Mouse (Mus musculus): ENCODE measurements around the gene Rps28. TPM values are rescaled to one million over a fixed set of nuclear protein-coding genes. Genes with fewer than 3 reads are reported as not detected.
A peak's percentile ranks its signal among the peaks of the same experiment; 100 is the strongest.

Rps28 gene
- total RNA-seq, 2 experiments from 2014 or later = 1,097 to 1,179 TPM

DNA sequence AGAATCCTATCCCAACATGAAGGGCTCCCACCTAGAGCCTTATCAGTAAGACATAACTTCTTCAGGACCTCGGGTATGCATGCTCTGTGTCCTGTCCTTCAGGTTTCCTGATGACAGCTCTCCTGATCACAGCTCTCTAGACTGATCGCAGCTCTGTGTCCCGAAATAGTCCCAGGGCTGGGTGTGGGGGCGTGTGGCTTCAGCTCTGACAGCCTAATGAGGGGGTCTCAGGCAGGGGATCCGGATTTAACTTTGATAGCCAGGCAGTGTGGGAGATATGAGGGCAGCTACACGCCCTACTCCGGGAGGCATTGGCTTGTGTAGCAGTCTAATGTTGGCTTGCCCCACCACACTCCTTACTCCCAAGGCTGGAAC lies 13.2 kb downstream of the Rps28 start:
- peak; percentile 33 for DNase-seq

DNA sequence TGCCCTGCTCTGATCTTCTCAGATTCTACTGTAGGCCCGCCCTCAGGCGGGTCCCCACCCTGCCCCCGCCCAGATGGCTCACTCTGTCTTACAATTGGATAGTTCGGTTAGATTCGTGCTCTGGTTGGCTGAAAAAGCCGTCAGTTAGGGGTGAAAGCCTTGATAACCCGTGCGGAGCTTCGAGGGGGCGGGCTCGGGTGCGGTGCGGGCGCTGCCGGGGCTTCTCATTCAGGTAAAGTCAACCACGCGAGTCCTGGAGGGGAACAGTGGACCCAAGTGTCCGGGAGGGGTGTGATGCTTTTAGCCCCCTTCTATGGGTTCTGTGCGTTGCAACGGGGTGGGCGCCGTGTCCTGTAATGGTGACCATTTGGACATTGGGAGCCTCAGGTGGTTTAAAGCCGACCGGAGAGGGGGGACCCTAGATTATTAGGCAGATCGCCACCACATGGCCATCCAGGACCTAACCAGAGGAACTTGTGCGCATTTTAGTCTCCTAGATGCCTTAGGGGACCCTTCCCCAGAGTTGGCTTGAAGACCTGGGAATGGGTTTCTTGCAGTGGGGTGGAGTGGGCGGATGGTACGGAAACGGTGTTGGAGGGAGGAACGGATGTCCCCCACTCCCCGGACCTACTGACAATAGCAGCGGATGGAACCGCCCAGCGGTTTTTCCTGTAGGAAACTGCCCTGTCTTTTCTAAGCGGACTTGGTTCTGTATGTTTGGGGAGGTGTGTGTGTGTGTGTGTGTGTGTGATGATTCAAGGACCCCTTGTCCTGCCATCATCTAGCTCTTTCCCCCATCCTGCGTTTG lies 13.8 kb downstream of the Rps28 start, which contains the start of gene Kank3:
Gene Kank3, plus strand, starts transcription at position 186 of the 808 bp plus-strand sequence.
- DNase-seq = peak; percentile 98

DNA sequence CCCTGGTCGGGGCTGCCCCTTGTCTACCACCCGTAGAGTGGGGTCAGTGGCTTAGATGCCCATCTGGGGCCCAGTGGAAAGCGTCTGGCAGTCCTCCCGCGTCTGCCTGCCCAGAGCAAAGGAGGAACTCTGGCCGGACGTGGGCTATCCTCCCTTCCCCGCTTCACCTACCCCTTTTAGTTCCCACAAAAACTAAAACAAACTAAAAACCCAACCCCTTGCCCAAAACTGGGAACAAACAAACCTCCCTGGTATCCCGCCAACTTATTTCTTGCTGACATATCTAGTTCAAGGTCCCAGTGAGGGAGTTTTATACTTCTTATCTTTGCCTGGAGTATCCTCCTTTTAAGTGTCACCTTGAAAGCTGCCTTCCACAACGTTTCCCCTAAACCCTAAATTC lies 16.2 kb downstream of the Rps28 start:
- DNase-seq = no peak

DNA sequence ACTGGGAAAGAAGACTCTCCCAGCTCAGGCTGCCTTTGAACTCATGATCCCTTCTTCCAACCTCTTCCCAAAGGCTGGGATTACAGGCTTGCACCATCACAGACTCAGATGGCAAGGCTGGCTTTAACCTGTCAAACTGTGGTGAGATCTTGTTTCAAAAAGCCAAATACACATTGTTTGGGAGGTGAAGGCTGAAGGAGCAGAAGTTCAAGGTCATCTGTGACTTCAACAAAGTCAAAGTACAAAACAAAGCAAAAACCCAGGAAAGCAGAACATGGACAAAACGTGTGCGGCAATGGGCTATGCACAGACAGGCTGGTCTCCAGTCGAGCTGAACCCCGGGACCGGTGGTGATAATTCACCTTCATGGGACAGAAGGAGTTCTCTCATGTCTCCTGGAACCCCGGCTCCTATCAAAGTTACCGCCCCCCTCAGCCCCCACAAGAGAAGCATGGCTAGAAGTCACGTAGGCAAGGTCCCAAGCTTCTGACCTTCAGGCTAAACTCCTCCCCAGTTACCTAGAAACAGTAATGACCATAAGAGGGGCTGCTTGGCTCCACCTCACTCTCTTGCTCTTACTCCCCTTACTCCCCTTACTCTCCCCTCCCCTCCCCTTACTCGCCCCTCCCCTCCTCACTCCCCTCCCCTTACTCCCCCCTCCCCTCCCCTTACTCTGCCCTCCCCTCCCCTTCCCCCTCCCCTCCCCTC lies 17.0 kb downstream of the Rps28 start:
- DNase-seq = no peak

DNA sequence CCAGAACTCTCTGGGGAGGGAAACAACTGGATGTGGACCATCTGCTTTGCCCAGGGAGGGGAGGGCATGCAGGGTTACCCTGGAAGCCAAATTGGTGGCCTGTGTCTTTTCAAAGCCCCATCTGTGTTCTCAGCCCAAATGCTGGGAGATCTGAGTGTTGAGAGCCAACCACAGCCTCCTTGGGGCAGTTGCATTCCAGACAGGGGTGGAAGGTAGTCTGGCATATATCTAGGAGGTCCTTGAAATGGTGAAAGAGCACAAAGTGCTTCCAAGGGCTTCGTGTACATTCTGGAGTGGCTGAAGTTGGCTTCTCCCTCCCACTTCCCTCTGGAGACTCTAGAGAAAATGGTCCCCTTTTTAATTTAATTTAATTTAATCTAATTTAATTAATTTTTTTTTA lies 19.6 kb downstream of the Rps28 start:
- DNase-seq = no peak

DNA sequence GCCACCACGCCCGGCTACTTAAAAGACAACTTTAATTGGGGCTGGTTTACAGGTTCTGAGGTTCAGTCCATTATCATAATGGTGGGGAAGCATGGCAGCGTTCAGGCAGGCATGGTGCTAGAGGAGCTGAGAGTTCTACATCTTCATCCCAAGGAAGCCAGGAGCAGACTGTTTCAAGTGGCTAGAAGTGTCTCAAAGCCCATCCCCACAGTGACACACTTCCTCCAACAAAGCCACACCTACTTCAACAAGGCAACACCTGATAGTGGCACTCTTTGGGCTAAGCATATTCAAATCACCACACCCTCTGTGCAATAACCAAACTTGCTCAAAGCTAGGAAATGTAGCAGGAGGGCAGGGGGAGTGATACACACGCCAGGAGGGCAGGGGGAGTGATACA lies 20.2 kb downstream of the Rps28 start:
- no peak for DNase-seq

DNA sequence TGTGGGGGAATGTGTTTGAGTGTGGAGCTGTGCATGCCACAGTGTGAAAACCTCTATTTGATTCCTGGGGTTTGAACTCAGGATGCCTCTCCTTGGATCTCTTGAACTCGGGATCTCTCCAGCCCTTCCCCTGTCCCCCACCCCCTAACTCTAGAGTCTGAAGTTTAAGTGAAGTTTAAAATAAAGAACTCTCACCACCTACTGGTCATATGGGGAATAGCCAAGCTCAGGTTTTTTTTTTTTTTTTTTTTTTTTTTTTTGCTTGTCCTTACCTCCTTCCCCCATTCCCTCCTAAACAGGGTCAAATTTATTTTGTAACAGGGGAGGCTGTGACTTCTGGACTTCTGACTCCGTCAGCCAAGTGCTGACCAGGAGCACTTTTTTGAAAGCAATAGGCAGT lies 22.1 kb downstream of the Rps28 start:
- no peak for DNase-seq

DNA sequence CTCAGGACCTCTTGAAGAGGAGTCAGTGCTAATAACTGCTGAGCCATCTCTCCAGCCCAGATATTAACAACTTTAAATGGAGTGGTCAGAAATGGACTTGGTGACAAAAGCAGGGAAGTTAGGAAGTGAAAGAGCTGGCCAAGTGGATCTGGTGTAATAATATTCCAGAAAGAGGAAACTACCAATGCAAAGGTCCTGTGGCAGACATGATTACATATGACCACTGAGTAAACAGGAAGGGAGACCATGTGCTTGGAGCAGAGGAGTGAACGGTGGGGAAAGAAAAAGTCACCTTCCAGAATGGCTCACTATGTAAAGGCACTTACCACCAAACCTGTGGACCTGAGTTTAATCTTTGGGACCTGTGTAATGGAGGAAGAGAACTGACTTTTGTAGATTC lies 25.1 kb downstream of the Rps28 start:
- no peak for DNase-seq

DNA sequence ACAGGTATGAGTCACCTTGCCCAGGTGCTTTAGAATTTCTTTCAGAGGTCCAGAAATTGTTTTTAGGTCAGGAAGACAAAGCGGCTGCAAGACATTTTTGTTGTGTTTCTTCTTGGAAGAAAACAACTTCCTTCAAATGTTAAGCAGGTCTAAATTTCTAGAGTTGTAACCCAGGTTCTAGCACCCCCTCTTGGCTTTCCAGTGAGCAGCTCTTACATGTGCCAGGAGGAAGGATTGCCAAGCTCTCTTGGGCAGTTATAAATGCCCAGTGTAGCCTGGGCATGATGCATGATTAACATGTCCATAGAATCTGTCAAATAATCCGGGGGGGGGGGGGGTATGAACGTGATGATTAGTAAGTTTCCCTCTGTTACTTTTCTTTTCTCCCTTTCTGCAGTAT lies 26.1 kb downstream of the Rps28 start:
- DNase-seq = peak; percentile 50

DNA sequence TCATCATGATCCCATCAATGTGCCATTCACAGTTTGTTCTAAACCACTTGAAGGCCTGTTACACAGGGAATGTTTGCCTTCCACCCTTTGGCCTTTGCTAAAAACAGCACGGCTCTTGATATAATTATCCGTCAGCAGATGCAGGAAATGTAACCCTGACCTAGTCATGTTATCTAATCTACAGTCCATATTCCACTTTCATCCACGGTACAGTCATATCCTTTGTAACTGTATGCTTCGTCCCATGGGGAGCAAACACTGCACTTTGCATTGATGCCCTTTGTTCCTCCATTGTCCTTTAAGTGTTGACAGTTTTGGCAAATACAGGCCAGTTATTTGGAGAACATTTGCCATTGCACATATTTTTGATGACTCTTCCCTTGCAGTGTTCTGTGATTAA lies 35.6 kb downstream of the Rps28 start:
- no peak for DNase-seq

DNA sequence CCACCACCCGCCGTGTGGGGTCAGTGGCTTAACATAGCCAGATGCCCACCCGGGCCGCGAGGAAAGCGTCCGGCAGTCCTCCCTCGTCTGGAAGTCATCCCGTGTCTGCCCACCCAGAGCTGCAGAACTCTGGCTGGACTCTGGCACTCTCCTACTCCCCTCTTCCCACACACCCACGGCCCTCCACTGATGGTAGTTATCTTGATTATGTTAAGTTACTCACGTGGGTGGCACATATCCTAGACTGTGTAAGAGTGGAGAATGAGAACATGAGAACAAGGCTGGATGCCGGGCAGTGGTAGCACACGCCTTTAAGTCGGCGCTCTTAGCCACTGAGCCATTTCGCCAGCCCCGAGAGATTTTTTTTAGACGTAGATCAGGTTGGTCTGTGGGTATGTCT lies 38.0 kb downstream of the Rps28 start:
- DNase-seq = no peak

DNA sequence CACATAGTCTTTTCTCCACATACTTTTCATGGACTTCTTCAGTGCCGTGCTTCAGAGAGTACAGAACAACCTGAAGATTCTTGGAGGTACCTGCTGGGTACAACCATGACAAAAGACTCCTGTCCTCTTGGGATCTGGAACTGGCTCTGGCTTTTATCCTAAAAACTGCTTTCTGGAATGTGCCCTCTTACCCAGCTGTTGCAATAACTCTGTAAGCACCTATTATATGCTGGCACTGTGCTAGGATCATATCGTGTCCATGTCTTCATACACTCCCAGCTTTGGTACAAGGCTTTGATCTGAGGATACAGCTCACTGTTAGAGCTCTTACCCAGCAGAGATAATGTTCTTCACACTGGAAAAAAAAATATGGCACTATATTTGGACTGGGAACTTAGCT lies 39.4 kb downstream of the Rps28 start:
- no peak for DNase-seq

DNA sequence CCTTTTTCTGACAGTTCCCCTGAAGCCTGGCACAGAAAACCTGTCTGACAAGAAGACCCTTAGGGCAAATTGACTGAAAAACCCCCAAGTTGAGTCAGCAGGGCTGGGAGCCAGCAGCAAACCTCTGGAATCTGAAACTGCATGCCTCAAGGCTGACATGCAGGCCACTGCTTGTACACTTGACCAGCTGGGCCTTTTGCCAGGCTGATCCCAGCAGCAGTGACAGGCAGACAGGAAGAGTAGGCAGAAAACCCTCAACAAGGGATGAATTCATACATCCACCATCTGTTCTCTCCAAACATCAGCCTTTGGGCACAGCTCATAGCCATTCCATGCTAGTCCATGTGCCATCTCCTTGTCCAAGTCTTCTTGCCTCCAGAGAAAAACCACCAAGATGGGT lies 41.0 kb downstream of the Rps28 start:
- DNase-seq = peak; percentile 92

DNA sequence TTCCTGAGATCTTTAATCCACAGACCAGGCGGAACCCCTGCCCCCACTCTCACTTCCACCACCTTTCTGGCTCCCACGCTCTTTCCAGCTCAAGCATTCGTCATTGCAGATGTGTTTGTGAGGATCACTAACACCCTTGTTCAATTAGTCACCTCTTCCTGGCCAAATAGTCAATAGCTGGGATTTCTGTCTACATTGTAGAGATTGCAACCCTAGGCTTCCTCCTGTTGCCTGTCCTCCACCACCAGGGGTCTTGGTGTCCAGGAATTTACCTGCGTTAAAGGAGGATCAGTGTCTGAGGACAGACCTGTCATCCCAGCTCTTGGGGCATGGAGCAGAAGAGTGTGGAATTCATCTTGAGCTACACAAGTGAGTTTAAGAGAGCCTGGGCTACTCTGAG lies 42.3 kb downstream of the Rps28 start:
- peak; percentile 37 for DNase-seq

DNA sequence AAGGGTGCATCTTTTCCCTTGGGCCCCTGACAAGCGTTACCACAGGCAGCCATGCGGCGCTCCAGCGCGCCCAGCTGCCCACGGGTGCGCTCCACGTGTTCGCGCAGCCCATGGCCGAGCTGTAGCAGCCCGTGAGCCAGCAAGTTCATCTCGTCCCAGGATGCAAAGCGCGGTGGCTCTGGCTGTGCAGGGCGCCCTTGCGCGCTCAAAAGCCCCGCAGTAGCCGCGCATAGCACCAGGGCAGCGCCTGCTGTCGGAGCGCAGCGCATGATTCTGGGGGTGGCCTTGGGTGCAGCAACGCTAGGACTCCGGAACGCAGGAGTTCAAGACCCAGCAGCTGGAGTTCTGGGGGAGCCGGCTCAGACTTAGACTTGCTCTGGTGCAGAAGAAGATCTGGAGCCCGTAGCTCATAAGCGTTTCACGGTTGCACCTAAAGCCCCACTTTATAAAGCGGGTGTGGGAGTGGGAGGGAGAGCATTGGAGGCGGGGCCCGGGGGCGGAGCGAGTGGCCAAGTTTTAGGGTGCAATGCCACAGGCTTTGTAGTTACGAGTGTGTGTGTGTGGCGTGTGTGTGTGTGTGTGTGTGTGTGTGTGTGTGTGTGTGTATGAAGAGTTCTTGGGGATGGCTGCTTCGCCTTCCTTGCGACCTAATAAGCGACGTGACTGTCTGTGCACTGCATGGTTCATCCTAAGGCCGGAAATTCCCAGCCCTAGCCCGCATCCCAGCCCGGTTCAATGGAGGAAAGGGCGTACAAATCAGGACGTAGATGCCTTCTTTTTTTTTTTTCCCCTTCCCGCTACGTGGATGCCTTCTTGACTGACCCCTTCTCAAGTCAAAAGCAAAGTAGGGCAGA lies 43.0 kb downstream of the Rps28 start, which contains the start of gene Angptl4:
Gene Angptl4, minus strand, starts transcription at position 707 of the 854 bp plus-strand sequence.
- peak; percentile 83 for DNase-seq

DNA sequence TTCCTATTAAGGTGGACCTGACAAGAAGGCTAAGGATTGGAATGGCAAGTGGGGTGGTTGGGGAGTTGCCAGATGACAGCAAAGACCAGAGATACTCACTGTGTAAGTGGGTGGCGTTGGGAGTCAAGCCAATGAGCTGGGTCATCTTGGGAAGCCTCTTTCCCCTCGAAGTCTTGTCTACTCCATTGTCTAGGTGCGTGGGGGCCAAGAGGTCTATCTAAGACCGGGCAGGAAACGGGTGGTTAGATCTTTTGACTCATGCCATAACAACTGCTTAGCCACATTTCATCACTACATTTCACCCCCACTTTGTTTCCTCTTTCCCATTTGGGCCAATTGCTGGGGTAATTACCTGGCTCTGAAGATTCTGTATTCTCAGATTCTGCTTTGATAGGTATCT lies 43.9 kb downstream of the Rps28 start:
- peak; percentile 81 for DNase-seq

DNA sequence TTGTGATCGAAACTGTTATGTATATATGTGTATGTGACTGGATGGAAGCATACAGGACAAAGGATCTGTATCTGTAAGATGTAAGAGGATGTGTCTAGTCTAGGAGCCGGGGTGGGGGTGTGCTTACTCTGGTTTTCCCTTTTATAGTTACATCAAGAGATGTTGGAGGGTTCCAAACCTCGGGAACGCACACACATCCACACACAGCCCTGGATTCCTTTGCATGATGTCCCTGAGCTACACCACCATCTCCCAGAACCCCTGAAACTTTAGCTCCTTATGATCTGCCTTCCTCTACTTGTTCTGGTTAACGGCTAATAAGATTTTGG lies 44.4 kb downstream of the Rps28 start:
- DNase-seq = no peak

DNA sequence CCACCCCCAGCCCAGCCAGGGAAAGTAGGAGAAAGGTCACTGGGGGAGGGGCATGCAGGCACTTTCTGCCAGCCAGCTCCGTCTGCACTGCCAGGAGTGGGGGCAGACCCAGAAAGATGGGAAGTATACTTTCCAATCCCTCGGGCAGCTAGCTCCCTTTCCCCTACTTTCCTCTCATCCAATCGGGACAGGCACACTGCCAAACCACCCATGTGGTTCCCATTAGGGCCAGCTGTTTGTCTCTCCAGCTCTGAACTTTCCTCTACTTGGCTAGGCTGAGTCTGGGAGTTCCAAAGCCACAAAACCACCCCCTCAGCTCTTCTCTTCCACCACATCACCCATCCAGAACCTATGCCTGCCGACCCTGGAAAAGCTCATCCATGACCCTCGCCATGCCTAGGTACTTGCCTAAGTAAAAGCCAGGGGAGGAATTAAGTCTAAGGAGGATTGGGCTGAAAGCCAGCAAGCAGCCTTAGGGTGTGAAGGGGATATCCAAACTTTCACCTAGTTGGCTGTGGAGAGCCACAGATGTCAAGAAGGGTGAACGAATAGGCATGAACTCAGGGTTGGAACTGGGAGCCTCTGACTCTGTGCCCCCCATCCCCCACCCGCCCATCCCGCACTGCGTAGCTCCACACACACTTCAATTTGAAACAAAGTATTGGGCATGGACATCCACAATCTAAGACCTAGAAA lies 44.9 kb downstream of the Rps28 start:
- peak; percentile 99 for DNase-seq

DNA sequence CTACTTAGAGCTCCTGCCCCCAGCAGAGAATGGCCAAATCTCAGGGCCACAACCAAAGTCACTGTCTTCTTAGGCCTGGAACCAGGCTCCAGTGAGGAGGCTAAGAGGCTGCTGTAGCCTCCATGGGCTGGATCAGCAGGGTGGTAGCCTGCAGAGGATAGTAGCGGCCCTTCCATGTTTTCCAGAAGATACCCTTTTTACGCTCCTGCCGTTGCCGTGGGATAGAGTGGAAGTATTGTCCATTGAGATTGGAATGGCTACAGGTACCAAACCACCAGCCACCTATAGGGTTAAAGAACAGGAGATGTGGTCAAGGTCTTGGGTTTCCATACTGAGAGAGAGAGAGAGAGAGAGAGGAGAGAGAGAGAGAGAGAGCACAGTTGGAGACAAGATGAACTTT lies 49.1 kb downstream of the Rps28 start:
- no peak for DNase-seq

DNA sequence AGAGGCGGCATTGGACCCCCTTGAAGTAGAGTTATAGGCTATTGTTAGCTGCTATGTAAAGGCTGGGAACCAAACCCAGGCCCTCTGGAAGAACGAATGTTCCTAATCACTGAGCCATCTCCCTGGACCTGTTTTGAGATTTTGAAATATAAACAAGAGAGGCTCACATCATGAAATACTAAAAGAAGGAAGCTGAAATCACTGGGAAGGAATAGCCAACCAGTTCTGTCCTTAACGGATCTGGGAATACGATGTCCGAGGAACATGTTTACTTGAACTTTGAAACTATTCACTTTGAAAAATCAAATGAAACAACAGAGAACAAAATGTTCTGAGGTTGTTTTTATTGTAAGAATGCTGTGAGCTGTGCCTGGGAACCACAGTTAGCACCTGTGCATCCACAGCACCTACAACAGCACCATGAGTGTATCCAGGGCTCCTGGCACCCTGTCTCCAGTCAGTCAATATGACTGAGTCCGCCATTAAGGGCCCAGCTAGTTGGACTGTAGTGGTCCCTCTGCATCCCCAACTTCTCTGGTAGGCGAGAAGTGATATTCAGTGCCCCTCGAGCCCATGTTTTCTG lies 49.7 kb downstream of the Rps28 start:
- DNase-seq = no peak

DNA sequence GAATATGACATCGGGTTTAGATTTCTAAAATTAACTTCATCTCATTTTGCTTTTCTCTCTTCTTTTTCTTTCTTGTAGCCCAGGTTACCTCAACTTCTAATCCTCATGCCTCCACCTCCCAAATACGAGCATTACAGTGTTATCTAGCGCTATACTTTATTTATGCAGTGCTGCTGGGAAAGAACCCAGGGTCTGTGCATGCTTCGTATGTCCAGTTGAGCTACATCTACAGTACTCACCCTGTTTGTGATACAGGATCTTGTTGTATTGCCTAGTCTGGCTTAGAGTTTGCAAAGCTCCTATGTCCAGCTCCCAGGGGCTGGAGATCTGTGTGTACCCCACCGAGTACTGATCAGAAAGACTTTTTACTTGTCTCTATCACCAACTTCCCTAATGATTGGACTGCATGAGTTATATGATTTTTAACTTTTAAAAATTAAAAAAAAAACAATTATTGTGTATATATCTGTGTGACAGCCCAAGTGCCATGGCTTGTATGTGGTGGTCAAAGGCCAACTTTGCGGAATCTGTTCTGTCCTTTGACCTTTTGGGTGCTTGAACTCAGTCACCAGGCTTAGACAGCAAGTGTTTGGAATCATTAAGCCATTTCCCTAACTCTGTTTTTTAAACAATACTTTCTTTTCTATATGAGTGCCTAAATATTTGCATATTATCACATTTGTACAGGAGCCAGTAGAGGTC lies 50.3 kb downstream of the Rps28 start:
- no peak for DNase-seq

DNA sequence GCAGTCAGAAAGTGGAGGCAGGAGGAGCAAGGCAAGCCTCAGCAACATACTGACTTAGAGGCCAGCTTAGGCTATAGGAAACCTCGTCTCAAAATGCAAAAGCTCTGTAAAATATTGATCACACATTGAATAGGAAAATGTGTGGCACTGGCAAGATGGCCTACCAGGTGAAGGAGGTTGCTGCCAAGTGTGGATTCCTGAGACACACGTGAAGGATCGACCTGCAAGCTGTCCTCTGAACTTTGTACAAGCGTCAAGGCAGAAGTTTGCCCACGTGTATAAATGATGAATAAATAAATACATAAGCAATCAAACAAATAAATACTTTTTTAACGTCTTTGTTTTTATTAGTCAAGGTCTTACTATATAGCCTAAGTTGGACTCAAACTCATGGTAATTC lies 50.9 kb downstream of the Rps28 start:
- no peak for DNase-seq

Measured in heart, postnatal 4 days (tissue).